Mouse (Mus musculus) ES-Bruce4 (cell line): ENCODE measurements around the gene Gm32802. TPM values are rescaled to one million over a fixed set of nuclear protein-coding genes. Genes with fewer than 3 reads are reported as not detected.
"Not testable (repeated sequence)": the region's sequence is repeated elsewhere in the genome, so short reads cannot be mapped to it uniquely, and the experiment has no call there.

Experiments
- H3K27ac ChIP-seq: 2 replicates; pipeline ENCODE4 v1.5.1; 2012; ENCODE audit warnings: low read length, inconsistent platforms; ENCODE audit not compliant: insufficient read depth
- H3K27me3 ChIP-seq: 2 replicates; pipeline ENCODE4 v1.6.1; 2012; ENCODE audit warnings: mild to moderate bottlenecking, low read length, inconsistent platforms; ENCODE audit not compliant: control insufficient read depth, poor library complexity, insufficient read depth, severe bottlenecking
- H3K36me3 ChIP-seq: 2 replicates; pipeline ENCODE4 v1.6.1; 2012; ENCODE audit warnings: inconsistent platforms, mild to moderate bottlenecking, low read length, moderate library complexity; ENCODE audit not compliant: control insufficient read depth, poor library complexity, insufficient read depth, severe bottlenecking
- H3K4me1 ChIP-seq: one replicate; pipeline ENCODE4 v1.8.1; 2011; ENCODE audit warnings: low read length; ENCODE audit not compliant: control insufficient read depth, insufficient read depth
- H3K4me3 ChIP-seq: 2 replicates; pipeline ENCODE4 v1.5.1; 2011; ENCODE audit warnings: low read depth, mild to moderate bottlenecking, low read length
- H3K9ac ChIP-seq: 2 replicates; pipeline ENCODE4 v1.6.1; 2012; ENCODE audit warnings: low read depth, mild to moderate bottlenecking, inconsistent platforms; ENCODE audit not compliant: poor library complexity, severe bottlenecking
- H3K9me3 ChIP-seq: replicated peaks from 2 replicates; pipeline ENCODE4 v1.6.1; 2012; ENCODE audit warnings: mild to moderate bottlenecking, low read length, inconsistent platforms; ENCODE audit not compliant: control insufficient read depth, poor library complexity, insufficient read depth, severe bottlenecking
- CTCF ChIP-seq: IDR thresholded peaks from one replicate; pipeline ENCODE4 v1.8.1; 2011; ENCODE audit warnings: low read depth, low read length
- EP300 ChIP-seq: IDR thresholded peaks from 2 replicates; pipeline ENCODE4 v1.6.1; 2011; ENCODE audit warnings: low read depth, low read length; ENCODE audit not compliant: insufficient read depth
- POLR2A ChIP-seq: IDR thresholded peaks from one replicate; pipeline ENCODE4 v1.8.1; 2011; ENCODE audit warnings: low read length; ENCODE audit not compliant: insufficient read depth
- polyA plus RNA-seq: library from polyadenylated mRNA; stranded (reverse); fragments of >200 nt; gene quantifications from 2 replicates; pipeline ENCODE4 v1.2.4, GENCODE M21; 2011; ENCODE audit warnings: low read depth; ENCODE audit not compliant: missing spikeins, insufficient read depth, insufficient read length

Gm32802 gene
- polyA plus RNA-seq, 1 experiment: not detected

DNA sequence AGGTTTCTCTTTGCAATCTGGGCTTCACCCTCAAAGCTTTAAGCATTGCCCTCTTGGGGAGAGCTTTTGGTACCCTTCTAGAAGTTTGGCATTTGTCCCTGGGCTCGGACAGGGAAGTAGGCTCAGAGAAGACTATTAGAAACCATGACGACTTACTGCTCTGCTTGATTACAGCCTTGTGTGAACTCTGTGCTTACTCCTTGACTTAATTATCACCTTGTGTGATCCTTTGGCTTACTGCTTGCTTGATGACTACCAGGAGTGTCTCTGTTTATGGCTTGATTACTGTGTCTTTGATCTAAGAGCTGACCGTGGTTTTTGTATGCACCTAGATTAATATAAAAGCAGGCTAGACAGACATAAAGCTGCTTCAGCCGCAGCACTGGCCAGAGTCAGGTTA, 19.6 kb downstream of the Gm32802 start:
- not testable (repeated sequence) for H3K9ac ChIP-seq, H3K4me1 ChIP-seq, H3K4me3 ChIP-seq, H3K27ac ChIP-seq, H3K27me3 ChIP-seq, H3K36me3 ChIP-seq, H3K9me3 ChIP-seq

DNA sequence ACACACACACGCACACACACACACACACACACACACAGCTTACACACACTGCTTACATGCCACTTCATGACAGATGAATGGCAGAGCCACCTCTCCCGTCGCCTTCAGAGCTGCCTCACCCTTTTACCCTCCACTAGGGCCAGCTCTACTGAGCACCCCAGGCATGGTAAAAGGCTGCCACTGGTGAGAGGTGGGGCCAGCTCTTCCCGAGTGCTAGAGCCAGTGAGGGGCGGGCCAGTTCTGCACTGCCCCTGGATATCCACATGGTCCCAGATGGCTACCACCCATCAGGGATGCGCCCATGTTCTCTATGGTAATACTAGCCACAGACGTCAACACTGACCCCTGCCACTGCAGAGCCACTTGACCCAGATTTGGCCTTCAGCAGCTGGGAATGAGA, 24.1 kb downstream of the Gm32802 start:
- H3K9me3 ChIP-seq, H3K9ac ChIP-seq, H3K4me3 ChIP-seq, H3K4me1 ChIP-seq, H3K27me3 ChIP-seq, H3K27ac ChIP-seq, H3K36me3 ChIP-seq: not testable (repeated sequence)

DNA sequence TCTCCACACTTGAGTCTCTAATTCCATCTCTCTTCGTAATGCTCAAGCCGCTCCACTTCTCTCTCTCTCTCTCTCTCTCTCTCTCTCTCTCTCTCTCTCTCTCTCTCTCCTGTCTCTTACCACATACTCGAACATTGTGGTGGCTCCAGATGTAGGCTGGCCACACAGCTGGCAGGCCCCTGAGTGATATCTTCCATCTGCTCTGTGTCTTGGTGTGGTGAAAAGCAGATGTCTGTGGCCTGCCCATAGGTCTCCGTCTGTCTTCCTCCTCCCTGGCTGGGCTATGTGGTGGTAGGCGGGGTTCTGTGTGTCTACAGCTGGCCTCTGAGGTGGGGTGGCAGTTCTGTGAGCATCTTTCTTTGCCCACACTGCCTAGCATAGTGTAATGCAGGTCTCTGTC, 24.5 kb downstream of the Gm32802 start:
- H3K27me3 ChIP-seq, H3K4me3 ChIP-seq, H3K9me3 ChIP-seq, H3K9ac ChIP-seq, H3K27ac ChIP-seq, H3K4me1 ChIP-seq, H3K36me3 ChIP-seq: not testable (repeated sequence)

DNA sequence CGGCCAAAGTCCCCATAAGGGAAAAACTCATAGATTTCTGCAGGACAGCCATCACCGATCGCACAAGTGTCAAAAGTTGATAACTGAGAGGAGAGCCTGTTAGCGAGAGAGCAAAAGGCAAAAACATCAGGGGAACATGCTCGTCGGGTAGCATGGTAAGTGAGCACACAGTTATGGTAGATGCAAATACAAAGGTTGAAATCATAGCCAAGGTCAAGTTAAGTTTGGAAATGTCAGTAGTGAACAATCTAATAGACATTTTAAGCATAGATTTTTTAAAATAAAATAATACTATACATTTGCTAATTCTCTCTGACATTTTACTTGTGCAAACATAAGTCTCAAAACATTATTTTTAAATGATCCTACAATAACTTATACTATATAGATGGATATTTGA, 36.5 kb downstream of the Gm32802 start, which contains the start of gene Iltifb:
Gene Iltifb, minus strand, starts transcription at position 101 of the 400 bp plus-strand sequence.
- no peaks in the 10 kb centered on the region for H3K4me1 ChIP-seq
- no peaks in the 10 kb centered on the region for H3K27me3 ChIP-seq
- no peak within 1 kb of the TSS for H3K27ac ChIP-seq
- no peak within 1 kb of the TSS for H3K9ac ChIP-seq
- no peaks in the 10 kb centered on the region for H3K9me3 ChIP-seq
- H3K36me3 ChIP-seq: no peaks in the 10 kb centered on the region
- H3K4me3 ChIP-seq: no peak within 1 kb of the TSS
- TF ChIP-seq EP300: no peak
- no peak for TF ChIP-seq CTCF
- no peak for TF ChIP-seq POLR2A

DNA sequence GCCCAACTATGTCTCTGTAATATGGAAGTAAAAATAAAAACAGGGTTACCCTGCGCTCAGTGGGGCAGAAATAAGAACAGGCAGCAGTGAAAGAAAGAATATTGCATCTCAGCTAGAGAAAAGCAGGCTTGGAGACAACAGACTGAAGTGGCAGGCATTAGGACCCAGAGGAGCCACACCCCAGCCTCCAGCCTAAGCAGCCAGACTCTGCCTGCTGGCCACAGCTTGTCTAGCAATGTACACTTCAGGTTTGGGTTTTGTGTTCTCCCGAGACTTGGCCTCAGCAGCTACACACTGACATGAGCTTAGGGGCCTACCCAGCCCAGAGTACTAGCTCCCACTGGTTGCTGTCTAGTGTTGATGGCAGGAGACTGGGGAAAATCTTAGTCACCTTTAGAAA, 43.6 kb downstream of the Gm32802 start:
- H3K9ac ChIP-seq, H3K27me3 ChIP-seq, H3K36me3 ChIP-seq, H3K9me3 ChIP-seq, H3K4me1 ChIP-seq, H3K27ac ChIP-seq, H3K4me3 ChIP-seq: not testable (repeated sequence)

Other genes with a start within 250 kb of the Gm32802 start
- gene Mdm1, start 116.9 kb upstream of the Gm32802 start, polyA plus RNA-seq: 23.5 and 33.0 TPM in 2 replicates
- gene Il22, start 53.7 kb upstream of the Gm32802 start, polyA plus RNA-seq: not detected in 2 replicates
- not detected in 2 replicates for gene Gm32717, start 17.9 kb upstream of the Gm32802 start, polyA plus RNA-seq
- not detected in 2 replicates for gene Iltifb, start 36.4 kb downstream of the Gm32802 start, polyA plus RNA-seq
- not detected in 2 replicates for gene Gm9040, start 68.3 kb downstream of the Gm32802 start, polyA plus RNA-seq
- not detected in 2 replicates for gene Gm9044, start 73.7 kb downstream of the Gm32802 start, polyA plus RNA-seq
- gene Gm9045, start 79.1 kb downstream of the Gm32802 start, polyA plus RNA-seq: not detected in 2 replicates
- not detected in 2 replicates for gene Gm9046, start 84.6 kb downstream of the Gm32802 start, polyA plus RNA-seq
- gene Gm9048, start 90.0 kb downstream of the Gm32802 start, polyA plus RNA-seq: not detected in 2 replicates
- not detected in 2 replicates for gene Gm9049, start 95.4 kb downstream of the Gm32802 start, polyA plus RNA-seq
- gene Ifng, start 182.4 kb downstream of the Gm32802 start, polyA plus RNA-seq: not detected in 2 replicates